Mouse (Mus musculus) left cerebral cortex, adult 8-10 months (tissue): ENCODE measurements around the gene Cept1. TPM values are rescaled to one million over a fixed set of nuclear protein-coding genes. Genes with fewer than 3 reads are reported as not detected.

Source experiments
- total RNA-seq, 4 experiments: library from RNA; stranded (reverse); gene quantifications; 2 replicates each; pipeline ENCODE4 v1.2.4; 2022

Gene Cept1
- total RNA-seq, 4 experiments from 2014 or later, result 43.1 to 55.1 (median 48.8) TPM

Other genes with a start within 250 kb of the Cept1 start
- not detected for gene Chil6, start 141.6 kb downstream of the Cept1 start, total RNA-seq
- gene Dennd2d, start 65.4 kb downstream of the Cept1 start, total RNA-seq, result under 1 TPM; 0.26 to 0.53 (median 0.35) TPM
- 10 to 100 TPM; 29.9 to 36.2 (median 35.7) TPM for gene Dram2, start within 50 bp of the Cept1 start, total RNA-seq
- 10 to 100 TPM; 19.6 to 27.9 (median 22.9) TPM for gene Lrif1, start 137.2 kb upstream of the Cept1 start, total RNA-seq
- gene Cd53, start 242.3 kb upstream of the Cept1 start, total RNA-seq, result 10 to 100 TPM in 2 of 4 experiments, 1 to 10 TPM in 2; 9.3 to 23.7 (median 15.9) TPM